Mouse (Mus musculus) gastrocnemius, adult 18-20 months (tissue): ENCODE measurements around the gene Stk24. TPM values are rescaled to one million over a fixed set of nuclear protein-coding genes. Genes with fewer than 3 reads are reported as not detected.
A peak's percentile ranks its signal among the peaks of the same experiment; 100 is the strongest.

Source experiments
- DNase-seq: peaks from one replicate; pipeline ENCODE4 v3.0.0; 2021; ENCODE audit warnings: low spot score
- total RNA-seq, 2 experiments: library from RNA; stranded (reverse); gene quantifications; 2 replicates each; pipeline ENCODE4 v1.2.3; 2021

Stk24 gene
- total RNA-seq, 2 experiments from 2014 or later = 27.9 to 31.2 TPM

DNA sequence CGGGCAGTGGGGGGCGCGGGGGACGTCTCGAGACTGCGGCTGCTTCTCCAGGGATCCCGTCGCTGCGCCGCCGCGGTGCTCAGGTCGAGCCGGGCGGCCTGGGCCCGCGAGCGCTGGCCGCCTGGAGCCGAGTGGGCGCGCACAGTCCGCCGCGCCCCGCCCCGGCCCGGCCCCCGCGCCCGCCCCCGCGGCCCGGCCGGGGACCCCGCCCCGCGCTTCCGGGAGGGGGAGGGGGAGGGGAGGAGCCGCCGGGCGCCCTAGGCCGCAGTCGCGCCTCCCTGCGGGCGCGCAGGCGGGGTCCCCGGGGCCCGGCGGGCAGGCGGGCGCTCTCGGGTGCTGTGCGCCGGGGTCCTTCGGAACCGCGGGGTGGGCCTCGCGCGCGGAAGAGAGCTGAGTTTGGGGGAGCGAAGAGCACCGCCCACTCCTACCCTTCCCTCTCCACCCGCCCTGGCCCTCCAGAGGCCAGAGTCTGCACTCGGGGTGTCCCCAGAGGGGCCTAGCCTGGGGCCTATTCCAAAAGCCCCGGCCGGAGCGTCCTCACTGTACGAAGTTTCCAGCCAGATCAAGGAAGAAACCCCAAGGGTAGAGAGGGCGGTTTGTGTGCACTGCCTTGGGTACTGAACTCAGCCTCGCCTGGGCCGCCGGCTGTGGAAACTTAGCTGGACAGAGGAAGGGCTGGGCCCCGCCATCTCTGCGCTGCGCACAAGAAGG is 540 bp downstream of the Stk24 start:
- peak; percentile 79 for DNase-seq

DNA sequence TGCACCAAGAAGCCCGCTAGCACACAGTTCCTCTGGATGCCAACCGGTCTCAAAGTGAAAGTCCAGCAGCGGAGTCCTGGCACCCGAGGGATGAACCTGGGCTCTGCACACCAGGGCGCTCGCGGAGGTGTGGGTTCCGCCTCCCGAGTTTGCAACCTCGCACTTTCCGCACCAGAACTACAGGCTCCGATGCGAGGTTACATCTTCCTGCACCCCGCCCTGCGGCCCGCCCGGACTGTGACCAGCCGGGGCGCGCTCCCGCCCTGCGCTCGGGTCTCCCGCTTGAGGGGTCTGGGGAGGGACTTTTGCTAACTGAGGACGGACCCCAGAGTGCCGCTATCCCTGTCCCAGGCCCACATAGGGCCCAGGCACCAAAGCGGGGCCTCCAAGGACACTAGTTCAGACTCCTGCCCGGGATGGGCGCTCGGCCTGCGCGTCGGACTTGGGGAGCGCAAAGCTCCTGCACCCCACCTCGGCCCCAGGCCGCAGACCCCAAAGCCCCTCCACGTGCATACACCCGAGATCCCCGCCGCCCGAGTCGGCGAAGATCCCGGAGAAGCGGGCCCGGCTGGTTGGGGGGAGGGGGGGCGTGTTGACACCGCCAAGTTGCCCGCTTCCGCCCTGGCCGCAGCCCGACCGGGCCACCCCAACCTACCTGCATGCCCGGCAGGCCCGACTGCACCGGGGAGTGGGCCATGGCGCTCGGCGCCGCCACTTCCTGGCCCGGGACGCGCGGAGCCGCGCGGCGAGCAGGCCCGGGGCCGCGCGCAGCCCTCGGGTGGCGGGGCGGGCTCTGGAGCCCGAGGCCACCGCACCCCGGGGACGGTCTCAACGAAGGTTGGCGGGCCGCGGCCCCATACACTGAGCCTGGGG is 1.3 kb downstream of the Stk24 start:
- DNase-seq = no peak

DNA sequence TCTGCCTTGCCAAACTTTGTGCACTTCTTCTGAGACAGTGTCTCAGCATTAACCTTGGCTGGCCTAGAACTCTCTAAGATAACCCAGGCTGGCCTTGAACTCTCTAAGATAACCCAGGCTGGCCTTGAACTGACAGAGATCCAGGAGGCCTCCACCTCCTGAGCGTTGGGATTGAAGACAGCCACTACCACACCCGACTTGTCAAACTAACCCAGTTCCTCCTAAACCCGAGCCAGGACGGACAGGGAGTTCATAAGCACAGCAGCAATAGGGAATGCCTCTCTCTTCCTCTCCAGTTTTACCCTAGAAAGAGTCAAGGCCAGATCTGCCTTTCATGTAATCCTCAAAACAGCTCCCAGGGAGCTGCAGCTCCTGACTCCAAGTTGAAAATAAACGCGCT is 3.2 kb downstream of the Stk24 start:
- no peak for DNase-seq

DNA sequence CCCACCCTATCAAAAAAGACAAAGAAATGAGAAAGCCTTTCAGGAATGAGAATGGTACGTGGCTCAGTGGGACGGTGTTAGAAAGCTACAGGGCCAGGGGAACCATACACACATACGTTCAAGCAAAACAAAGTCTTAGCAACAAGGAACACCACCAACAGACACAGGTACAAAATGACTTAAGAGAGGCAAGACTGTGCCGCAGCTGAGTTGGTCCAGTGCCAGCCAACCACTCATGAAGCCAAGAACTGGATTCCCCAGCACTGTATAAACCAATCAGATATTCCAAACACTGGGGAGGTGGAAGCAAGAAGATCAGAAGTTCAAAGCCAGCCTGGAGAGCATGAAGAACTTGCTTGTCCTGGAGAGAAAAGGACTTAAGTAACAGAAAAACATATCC is 5.9 kb downstream of the Stk24 start:
- no peak for DNase-seq

DNA sequence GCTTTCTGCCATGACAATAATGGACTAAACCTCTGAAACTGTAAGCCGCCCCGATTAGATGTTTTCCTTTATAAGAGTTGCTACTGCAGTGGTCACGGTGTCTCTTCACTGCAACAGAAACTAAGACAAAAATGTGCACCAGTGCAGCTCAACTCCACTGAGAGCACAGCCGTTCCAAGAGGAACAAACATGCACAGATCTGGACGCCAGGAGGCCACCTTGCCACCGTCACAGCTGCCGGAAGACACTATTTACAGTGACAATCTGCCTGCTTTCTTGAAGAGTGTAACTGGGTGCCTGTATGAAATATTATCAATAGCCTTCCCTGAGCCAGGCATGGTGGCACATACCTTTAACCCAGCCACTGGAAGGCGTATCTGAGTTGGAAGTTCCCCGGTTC is 6.8 kb downstream of the Stk24 start:
- DNase-seq = no peak

DNA sequence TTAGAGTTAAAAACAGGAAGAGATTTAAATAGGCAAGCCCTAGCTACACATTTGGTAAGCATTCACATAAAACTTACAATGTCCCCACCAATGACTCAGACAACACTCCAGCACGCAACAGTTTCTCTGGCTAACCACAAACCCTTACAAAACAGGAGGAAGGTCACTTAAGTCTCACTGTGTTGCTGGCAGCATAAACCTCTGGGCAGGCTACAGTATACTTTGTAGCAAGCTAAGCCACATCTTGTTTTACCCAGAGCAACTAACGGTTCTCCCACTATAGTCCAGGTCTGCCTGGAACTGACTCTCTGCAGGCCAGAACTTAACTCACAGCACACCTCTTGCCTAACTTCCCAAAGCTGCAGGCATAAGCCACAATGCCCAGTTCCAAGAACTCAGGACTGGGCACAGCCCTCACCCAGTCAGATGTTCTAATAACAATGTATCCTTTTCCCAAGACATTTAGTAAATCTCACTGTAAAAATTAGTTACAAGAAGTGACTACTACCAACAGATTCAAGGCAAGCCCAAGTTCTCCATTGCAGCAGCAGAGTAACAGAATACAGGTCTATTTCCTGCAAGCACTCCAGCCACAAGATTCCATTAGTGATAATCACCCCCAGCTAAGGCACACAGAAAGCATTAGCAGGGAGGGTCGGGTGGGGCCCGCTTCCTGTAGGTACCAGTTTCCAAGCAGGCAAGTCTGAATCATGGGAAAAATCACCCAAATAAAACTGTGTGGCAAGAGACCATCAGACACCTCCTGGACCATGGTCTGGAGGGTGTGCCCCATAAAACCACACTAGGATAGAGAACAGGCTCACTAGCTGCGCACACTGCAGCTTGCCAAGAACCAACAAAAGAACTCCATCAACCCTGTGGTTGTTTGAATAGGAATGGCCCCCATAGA is 7.6 kb downstream of the Stk24 start:
- DNase-seq = no peak

DNA sequence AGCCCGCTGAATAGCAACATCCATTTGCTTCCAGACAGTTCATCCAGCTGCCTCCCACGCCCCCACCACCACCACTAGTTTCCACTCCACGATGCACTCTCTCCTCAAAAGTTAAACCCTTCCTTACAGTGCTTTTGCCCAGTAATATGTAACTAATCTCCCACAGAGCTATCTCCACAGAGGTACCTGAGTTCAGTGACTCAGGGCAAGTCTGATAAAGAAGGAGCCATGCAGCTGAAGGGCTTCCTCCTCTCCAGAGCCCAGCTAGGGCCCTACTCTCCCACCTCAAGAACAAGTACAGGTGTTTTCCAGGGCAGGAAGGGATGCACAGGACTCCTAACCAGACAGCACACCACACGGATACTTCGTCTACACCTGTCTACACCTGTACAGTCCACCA is 10.4 kb downstream of the Stk24 start:
- no peak for DNase-seq

DNA sequence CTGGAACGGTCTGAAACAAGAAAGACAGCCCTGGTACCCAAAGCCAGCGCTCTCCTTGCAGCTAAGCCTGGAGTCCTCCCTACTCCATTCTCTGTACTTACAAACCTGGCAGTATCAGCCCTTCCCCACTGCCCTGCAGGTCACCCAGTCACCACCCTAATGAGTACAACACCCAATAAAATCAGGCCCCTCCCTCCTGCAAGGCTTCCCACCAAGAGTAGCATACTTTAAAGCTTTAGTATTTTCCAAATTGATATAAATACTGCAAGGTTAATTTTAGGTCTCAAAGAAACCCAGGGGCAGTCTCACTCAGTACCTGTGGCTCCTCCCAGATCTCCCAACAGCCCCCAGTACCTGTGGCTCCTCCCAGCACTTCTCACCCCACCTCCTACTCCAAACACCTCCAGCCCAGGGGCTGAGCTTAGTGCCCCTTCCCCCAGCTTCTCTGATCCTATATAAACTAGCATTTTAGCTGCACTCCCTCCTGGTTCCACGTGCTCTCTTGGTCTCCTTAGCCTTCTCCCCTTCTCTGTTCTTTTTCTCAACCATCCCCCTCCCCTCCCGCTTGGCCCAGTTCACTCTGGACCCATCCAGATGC is 11.6 kb downstream of the Stk24 start:
- DNase-seq = no peak

DNA sequence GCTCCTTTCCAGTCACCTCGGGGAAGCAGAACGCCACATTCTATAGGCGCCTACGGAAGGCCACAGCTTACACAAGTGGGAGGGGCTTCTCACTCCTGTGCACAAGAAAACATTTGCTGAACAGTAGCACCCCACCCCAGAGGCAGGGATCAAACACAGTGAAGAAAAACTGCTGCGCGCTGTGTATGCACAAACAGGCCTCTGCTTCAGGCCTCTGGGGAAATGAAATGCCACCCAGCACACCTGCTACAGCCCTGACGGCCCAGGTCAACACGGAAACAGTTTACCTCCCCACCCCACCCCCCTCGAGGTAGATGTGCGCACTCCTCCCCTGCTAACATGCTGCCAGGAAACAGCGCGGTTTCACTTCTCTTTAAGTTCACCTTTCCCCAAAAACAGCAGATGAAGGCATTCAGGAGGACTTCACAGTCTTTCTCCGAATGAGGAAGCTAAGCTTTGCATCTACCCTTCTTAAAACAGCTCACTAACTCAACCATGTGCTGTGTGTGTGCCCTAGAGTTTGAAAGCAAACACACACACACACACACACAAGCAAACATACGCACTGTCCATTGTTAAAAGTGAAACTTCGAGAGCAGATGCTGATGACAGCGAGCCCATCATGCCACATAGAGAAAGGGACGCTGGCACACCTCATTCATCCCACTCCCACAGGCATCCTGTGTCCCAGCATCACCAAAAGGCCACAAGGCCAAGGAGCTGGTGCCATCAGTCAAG is 13.7 kb downstream of the Stk24 start:
- no peak for DNase-seq

DNA sequence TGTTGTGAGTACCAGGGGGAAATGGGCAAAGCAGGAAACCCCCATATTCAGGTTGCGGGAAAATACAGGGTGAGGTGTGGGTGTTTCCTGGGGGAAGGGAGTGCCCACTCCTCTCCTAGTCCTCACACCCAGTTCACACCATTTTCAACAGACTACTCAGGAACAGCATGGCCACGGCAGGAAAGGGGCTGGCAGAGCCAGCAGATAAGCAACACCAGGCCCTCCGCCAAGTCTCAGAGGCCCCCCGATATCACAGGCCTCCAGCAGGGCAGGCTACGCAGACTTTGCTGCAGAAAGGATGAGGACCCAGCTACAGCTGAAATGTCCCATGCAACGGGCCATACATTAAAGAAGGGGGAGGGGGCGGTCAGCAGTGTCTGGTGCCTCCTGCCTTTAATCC is 14.4 kb downstream of the Stk24 start:
- no peak for DNase-seq

DNA sequence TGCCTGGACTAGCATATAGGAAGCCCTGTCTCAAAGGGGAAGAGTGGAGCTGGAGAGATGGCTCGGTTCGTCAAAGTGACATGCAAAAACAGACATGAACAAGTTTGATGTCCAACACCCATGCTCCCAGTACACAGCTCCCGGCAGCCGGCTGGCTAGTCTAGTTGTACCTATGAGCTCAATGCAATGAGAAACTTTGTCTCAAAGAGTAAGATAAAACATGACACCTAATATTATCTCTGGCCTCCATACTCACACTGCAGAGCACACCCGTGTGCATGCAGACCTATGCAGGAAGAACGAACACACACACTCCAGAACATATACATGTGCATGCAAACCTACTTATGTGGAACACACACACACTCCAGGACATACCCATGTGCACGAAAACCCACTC is 15.5 kb downstream of the Stk24 start:
- no peak for DNase-seq

DNA sequence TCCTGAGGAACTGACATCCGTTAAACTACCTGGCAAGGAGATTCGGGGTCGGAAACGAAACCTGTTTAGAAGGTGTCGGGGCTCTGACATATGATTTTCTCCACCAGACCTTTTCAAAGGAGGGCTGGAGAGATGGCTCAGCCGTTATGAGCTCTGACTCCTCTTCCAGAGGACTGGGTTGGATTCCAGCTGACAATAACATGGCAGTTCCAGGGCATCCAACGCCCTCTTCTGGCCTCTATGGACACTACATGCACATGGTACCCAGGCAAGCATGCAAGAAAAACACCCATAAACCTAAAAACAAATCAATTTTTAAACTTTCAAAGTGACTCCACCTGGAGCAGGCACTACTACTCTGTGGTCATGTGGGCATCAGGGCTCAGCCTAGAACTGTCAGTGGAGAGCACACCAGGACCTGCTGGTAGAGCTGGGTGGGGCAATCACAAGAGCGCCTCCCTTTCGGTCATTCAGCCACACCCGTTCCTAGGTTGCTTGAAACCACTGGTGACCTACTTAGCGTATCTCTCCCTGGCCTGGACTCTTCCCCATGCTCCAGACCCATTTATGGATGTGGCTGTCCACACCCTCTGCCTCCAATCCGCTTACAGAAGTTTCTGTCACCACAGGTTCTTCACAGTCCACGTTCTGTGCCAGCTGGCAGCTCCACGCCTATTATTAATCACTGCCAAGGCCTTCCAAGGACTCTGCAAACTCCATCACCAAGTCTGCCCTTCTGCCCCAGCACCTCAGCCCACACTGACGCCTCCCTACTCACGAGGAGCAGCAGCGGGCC is 18.3 kb downstream of the Stk24 start:
- DNase-seq = peak; percentile 78

DNA sequence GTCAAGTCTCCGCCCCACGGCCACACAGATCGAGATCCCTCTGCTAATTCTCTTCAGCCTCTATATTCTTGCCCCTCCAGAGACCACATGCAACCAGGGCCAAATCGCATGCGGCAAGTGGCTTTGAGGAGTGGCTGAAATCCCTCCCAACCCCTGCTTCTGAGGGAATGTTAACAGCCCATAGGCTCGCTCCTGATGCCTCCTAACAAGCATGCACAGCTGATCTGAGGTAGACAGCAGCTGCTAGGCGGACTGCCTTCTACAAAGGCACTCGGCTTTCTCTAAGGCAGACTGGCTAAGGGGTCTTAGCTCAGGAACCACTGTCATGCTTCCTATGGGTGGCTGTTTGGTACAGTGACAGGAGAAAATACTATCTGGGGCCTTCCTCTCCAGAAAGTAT is 20.0 kb downstream of the Stk24 start:
- DNase-seq = no peak

DNA sequence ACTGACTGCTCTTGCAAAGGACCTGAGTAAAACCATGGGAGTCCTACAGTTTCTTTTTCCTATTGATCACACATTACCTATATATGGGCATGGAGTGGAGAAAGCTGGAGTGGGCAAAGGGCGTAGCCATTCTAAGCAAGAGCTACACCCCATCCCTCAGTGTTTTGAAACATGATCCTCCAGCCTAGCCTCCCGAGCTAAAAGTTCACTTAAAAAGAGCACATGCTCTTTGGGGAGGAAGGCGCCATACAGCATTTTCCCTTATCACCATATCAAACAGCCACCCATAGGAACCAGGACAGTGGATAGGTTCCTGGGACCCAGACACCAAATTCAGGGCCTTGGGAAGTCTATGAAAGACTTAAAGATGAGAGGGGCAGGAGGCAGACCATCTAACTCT is 20.8 kb downstream of the Stk24 start:
- DNase-seq = no peak

DNA sequence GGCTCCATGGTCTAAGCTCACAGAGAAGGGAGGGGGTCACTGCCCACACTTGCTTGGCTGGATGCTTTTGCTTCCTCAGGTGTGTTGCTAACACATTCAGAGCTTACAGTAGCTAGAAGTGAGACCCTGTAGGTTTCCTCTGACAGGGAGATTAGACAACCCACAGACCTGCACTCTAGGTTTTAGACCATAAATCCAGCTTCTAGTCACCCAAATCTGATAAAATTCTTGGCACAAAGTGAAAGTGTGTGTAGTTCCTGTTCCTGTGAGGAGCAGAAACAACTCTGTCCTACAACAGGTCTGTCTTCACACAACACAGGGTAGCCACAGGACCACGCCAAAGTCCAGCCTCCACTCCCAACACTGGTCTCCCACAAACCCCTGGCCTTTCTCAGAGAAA is 21.5 kb downstream of the Stk24 start:
- no peak for DNase-seq

DNA sequence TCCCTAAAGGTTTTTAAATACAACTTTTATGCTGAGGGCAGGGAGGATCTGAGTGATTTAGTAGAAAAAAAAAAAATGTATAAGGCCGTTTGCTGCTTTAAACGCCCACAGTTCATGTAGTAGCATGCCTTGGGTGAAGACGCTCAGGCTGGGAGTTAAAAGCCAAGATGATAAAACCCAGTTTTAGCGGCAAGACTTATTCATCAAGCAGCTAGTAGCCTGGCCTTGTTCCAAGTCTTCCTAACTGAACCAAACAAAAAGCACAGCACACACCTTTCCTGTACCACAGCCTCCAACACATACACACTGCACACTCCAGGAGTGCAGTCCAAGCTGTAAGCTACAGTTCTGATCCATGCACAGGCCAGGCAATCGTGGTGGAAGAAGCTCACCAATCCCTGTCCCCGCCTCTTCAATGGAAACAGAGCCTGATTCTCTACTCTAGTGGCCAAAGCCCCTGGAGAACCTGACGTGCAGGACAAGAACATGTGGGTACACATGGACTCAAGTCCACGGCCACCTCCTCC is 23.4 kb downstream of the Stk24 start:
- no peak for DNase-seq

DNA sequence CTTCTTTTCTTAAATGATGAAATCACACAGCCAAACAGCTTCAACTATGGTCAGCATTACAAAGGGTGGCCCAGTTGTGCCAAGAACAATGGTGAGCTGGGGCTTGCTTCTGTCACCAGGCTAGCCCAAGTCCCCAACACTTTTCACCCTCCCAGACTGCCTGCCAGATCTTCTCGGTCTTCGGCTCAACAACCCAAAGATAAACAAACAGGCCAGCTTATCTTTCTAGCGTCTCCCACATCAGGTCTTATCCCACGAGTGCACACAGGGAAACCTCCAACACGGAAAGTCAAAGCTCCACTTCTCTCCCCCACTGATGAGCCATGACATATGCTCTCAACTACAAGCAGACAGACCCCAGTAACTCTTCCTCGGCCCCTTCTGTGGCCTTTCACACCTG is 24.1 kb downstream of the Stk24 start:
- no peak for DNase-seq

DNA sequence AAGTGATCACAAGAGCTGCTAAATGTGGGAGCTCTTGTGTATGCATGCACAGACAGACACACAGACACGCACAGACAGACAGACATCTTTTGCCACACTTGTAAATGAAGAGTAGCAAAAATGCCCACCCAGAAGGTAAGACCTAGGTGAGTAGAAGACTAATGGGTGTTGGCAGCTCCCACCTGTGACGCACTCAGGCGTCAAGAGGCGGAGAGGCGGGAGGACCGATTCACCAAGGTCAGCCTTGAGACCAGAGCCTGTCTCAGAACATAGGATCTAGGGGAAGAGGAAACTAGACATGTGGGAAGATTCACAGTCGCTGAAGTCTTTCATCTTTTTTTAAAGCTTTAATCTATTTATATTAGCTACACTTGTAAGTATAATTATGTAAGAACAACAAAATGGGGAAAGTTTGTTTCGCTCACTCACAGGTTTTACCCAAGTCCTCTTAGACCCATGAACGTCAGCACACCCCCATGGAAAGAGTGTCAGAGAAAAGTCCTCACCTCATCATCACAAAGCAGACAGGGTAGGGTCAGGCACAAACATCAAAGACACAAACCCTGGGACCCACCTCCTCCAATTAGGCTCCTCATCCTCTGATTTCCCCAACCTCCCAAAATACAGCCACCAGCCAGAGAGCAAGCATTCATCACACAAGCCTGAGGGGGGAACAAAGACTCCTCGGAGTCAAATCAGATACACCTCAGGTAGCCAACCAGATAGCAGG is 26.0 kb downstream of the Stk24 start:
- no peak for DNase-seq

DNA sequence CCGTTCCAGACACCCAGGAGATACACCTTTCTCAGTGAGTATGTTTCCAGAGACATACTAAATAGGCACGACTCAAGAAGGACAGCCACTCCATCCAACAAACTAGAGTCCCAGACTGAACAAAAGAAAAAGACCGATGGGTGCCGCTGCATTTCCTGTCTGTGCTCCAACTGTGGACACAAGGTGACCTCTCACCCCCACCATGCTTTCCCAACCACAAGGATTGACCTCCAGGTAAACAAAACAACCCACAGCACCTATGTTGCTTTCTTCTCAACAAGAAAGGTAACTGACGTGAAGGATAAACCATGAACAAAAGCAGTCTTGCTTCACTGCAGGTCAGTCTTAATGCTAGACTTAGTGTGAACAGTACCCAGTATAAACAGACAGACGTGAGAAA is 27.1 kb downstream of the Stk24 start:
- DNase-seq = no peak
